Mouse (Mus musculus) hindbrain, embryonic 16.5 days (tissue): Measurements from ENCODE around the gene Tbc1d8. TPM values are rescaled to one million over a fixed set of nuclear protein-coding genes. Genes with fewer than 3 reads are reported as not detected.

ENCODE experiments used
- polyA plus RNA-seq: library from polyadenylated mRNA; unstranded; fragments of >200 nt; fragmentation: Nextera tagmentation; extraction: Ambion mirVana; gene quantifications from 2 replicates; pipeline ENCODE4 v1.2.1, GENCODE M21; 2015

Gene Tbc1d8
- polyA plus RNA-seq, 1 experiment from 2014 or later: 9.9 TPM

Other genes starting within 250 kb of the Tbc1d8 start
- gene Rpl31, start 110.9 kb downstream of the Tbc1d8 start, polyA plus RNA-seq: 257 and 276 TPM in 2 replicates
- gene Cnot11, start 56.2 kb upstream of the Tbc1d8 start, polyA plus RNA-seq: 11.3 and 11.4 TPM in 2 replicates
- 21.2 and 22.2 TPM in 2 replicates for gene Rnf149, start 98.7 kb upstream of the Tbc1d8 start, polyA plus RNA-seq
- gene Creg2, start 172.7 kb upstream of the Tbc1d8 start, polyA plus RNA-seq: 9.4 and 12.5 TPM in 2 replicates
- gene Rfx8, start 242.2 kb upstream of the Tbc1d8 start, polyA plus RNA-seq: 0.23 and 0.30 TPM in 2 replicates